Mouse (Mus musculus) CH12.LX (cell line): Measurements from ENCODE around the gene AI854703. TPM values are rescaled to one million over a fixed set of nuclear protein-coding genes. Genes with fewer than 3 reads are reported as not detected.

Source experiments
- DNase-seq: peaks from one replicate; pipeline ENCODE4 v3.0.0-alpha.2; 2013; ENCODE audit errors: extremely low read depth
- H3K27ac ChIP-seq: 2 replicates; pipeline ENCODE4 v1.5.1; 2012; ENCODE audit warnings: low read depth, mild to moderate bottlenecking, control low read depth, moderate library complexity; ENCODE audit not compliant: insufficient read depth
- H3K27me3 ChIP-seq: replicated peaks from 2 replicates; pipeline ENCODE3; 2012; ENCODE audit warnings: inconsistent platforms
- H3K36me3 ChIP-seq, 2 experiments: replicated peaks in 1 of 2; 2 replicates each; pipeline versions ENCODE3 to v1.6.1; 2012; ENCODE audit warnings: inconsistent platforms in 1 of 2, low read length in 1 of 2, mild to moderate bottlenecking in 1 of 2, mixed read lengths in 1 of 2, moderate library complexity in 1 of 2; ENCODE audit not compliant: control insufficient read depth in 1 of 2, insufficient read depth in 1 of 2
- H3K4me1 ChIP-seq, 2 experiments: 2 replicates each; pipeline ENCODE4 v1.6.1; 2012; ENCODE audit warnings: inconsistent platforms in 1 of 2, moderate library complexity in 1 of 2; ENCODE audit not compliant: insufficient read depth in 2 of 2, control insufficient read depth in 1 of 2
- H3K4me2 ChIP-seq: 2 replicates; pipeline ENCODE4 v1.6.1; 2012; ENCODE audit warnings: low read depth, mild to moderate bottlenecking, control low read depth; ENCODE audit not compliant: poor library complexity, insufficient read depth, severe bottlenecking
- H3K4me3 ChIP-seq, 3 experiments: fragments of 150-350 bp in 1 of 3; sonication (generic) in 1 of 3; replicated peaks in 1 of 3; 2 replicates each; pipeline versions ENCODE3 to v1.5.1; 2011 to 2012; ENCODE audit warnings: low read depth in 2 of 3, low read length in 2 of 3, mild to moderate bottlenecking in 2 of 3, moderate library complexity in 2 of 3, control low read depth in 1 of 3, improper control_type of control experiment in 1 of 3, inconsistent platforms in 1 of 3, mixed read lengths in 1 of 3; ENCODE audit not compliant: poor library complexity in 1 of 3
- H3K79me2 ChIP-seq: replicated peaks from 2 replicates; pipeline ENCODE4 v1.6.1; 2012; ENCODE audit warnings: mild to moderate bottlenecking, moderate library complexity; ENCODE audit not compliant: control insufficient read depth, poor library complexity, insufficient read depth, severe bottlenecking; ENCODE audit errors: extremely low read depth
- H3K9ac ChIP-seq: 2 replicates; pipeline ENCODE4 v1.6.1; 2012; ENCODE audit warnings: low read depth, mild to moderate bottlenecking, control low read depth, moderate library complexity; ENCODE audit not compliant: insufficient read depth
- H3K9me3 ChIP-seq: replicated peaks from 2 replicates; pipeline ENCODE3; 2012; ENCODE audit warnings: low read length, inconsistent platforms, mixed read lengths
- CHD1 ChIP-seq: IDR thresholded peaks from 2 replicates; pipeline ENCODE4 v1.6.1; 2012; ENCODE audit warnings: low read depth, low read length, improper control_type of control experiment, inconsistent platforms
- EP300 ChIP-seq: IDR thresholded peaks from 2 replicates; pipeline ENCODE4 v1.6.1; 2011; ENCODE audit warnings: low read length, improper control_type of control experiment
- ETS1 ChIP-seq: conservative IDR thresholded peaks from 2 replicates; pipeline ENCODE4 v1.6.1; 2012; ENCODE audit warnings: low read depth, mild to moderate bottlenecking, inconsistent platforms, low read length, improper control_type of control experiment, moderate library complexity
- HCFC1 ChIP-seq: IDR thresholded peaks from 2 replicates; pipeline ENCODE4 v1.6.1; 2012; ENCODE audit warnings: low read depth, mild to moderate bottlenecking, inconsistent platforms, low read length, improper control_type of control experiment
- IRF4 ChIP-seq: IDR thresholded peaks from 2 replicates; pipeline ENCODE4 v1.6.1; 2014; ENCODE audit warnings: low read depth, mild to moderate bottlenecking, inconsistent platforms, low read length, improper control_type of control experiment
- JUN ChIP-seq: IDR thresholded peaks from 2 replicates; pipeline ENCODE4 v1.6.1; 2011; ENCODE audit warnings: low read depth, mild to moderate bottlenecking, low read length, improper control_type of control experiment, moderate library complexity; ENCODE audit not compliant: insufficient read depth
- KAT2A ChIP-seq: IDR thresholded peaks from 2 replicates; pipeline ENCODE4 v1.6.1; 2012; ENCODE audit warnings: low read length, improper control_type of control experiment, inconsistent platforms; ENCODE audit not compliant: insufficient replicate concordance
- MAFK ChIP-seq: IDR thresholded peaks from 2 replicates; pipeline ENCODE4 v1.6.1; 2011; ENCODE audit warnings: low read length, improper control_type of control experiment; ENCODE audit not compliant: insufficient replicate concordance
- MAX ChIP-seq: IDR thresholded peaks from 2 replicates; pipeline ENCODE4 v1.6.1; 2011; ENCODE audit warnings: low read length, improper control_type of control experiment
- MAZ ChIP-seq: IDR thresholded peaks from 2 replicates; pipeline ENCODE4 v1.6.1; 2012; ENCODE audit warnings: low read depth, mild to moderate bottlenecking, inconsistent platforms, low read length, improper control_type of control experiment, moderate library complexity
- MXI1 ChIP-seq: IDR thresholded peaks from 2 replicates; pipeline ENCODE4 v1.6.1; 2011; ENCODE audit warnings: mild to moderate bottlenecking, low read depth, low read length, improper control_type of control experiment
- MYC ChIP-seq: IDR thresholded peaks from 2 replicates; pipeline ENCODE4 v1.6.1; 2011; ENCODE audit warnings: low read depth, mild to moderate bottlenecking, improper control_type of control experiment, low read length
- NELFE ChIP-seq: IDR thresholded peaks from 2 replicates; pipeline ENCODE4 v1.6.1; 2011; ENCODE audit warnings: low read depth, low read length, improper control_type of control experiment
- PAX5 ChIP-seq: IDR thresholded peaks from 2 replicates; pipeline ENCODE4 v1.6.1; 2012; ENCODE audit warnings: low read length, inconsistent platforms, mixed read lengths
- POLR2A ChIP-seq: IDR thresholded peaks from 2 replicates; pipeline ENCODE4 v1.6.1; 2011; ENCODE audit warnings: low read depth, mild to moderate bottlenecking, improper control_type of control experiment, low read length
- RCOR1 ChIP-seq: conservative IDR thresholded peaks from 2 replicates; pipeline ENCODE4 v1.6.1; 2012; ENCODE audit warnings: low read depth, mild to moderate bottlenecking, inconsistent platforms, low read length, improper control_type of control experiment
- SIN3A ChIP-seq: IDR thresholded peaks from 2 replicates; pipeline ENCODE4 v1.6.1; 2012; ENCODE audit warnings: low read length, improper control_type of control experiment, inconsistent platforms
- SMC3 ChIP-seq: IDR thresholded peaks from 2 replicates; pipeline ENCODE4 v1.6.1; 2011; ENCODE audit warnings: low read depth, low read length, improper control_type of control experiment
- TBP ChIP-seq: conservative IDR thresholded peaks from 2 replicates; pipeline ENCODE4 v1.6.1; 2011; ENCODE audit warnings: low read depth, low read length, improper control_type of control experiment
- UBTF ChIP-seq: IDR thresholded peaks from 2 replicates; pipeline ENCODE4 v1.6.1; 2012; ENCODE audit warnings: low read depth, mild to moderate bottlenecking, inconsistent platforms, low read length, improper control_type of control experiment, moderate library complexity
- USF2 ChIP-seq: conservative IDR thresholded peaks from 2 replicates; pipeline ENCODE4 v1.6.1; 2011; ENCODE audit warnings: low read depth, low read length, improper control_type of control experiment
- ZC3H11A ChIP-seq: IDR thresholded peaks from 2 replicates; pipeline ENCODE4 v1.6.1; 2012; ENCODE audit warnings: low read depth, mild to moderate bottlenecking, inconsistent platforms, low read length, improper control_type of control experiment
- ZKSCAN1 ChIP-seq: IDR thresholded peaks from 2 replicates; pipeline ENCODE4 v1.6.1; 2012; ENCODE audit warnings: low read depth, inconsistent platforms, low read length, improper control_type of control experiment, borderline replicate concordance
- ZMIZ1 ChIP-seq: IDR thresholded peaks from 2 replicates; pipeline ENCODE4 v1.6.1; 2012; ENCODE audit warnings: low read depth, mild to moderate bottlenecking, inconsistent platforms, low read length, improper control_type of control experiment
- ZNF384 ChIP-seq: IDR thresholded peaks from 2 replicates; pipeline ENCODE4 v1.6.1; 2012; ENCODE audit warnings: low read depth, low read length, improper control_type of control experiment, inconsistent platforms
- dilution Hi-C: fragments of 300-500 bp; cut with MboI; formaldehyde crosslinking; loops from 2 replicates; pipeline ENCODE4 v1.14.3; 2020; ENCODE audit warnings: low sequenced_read_pairs; ENCODE audit not compliant: extremely low pct_unique_long_range_greater_than_20kb, extremely low pct_ligation_motif_present
- in situ Hi-C: fragments of 300-500 bp; cut with MboI; formaldehyde crosslinking; loops from 3 replicates; pipeline ENCODE4 v1.14.3; 2019; ENCODE audit warnings: low sequenced_read_pairs, low pct_ligation_motif_present, low pct_unique_long_range_greater_than_20kb, mixed read lengths
- polyA plus RNA-seq: library from polyadenylated mRNA; unstranded; fragments of >175 nt; gene quantifications from 2 replicates; pipeline ENCODE4 v1.2.1, GENCODE M21; 2012; ENCODE audit warnings: low read depth; ENCODE audit not compliant: insufficient read length
- total RNA-seq, 2 experiments: library from RNA; depleted of rRNA; stranded (reverse); fragments of 300-350 nt in 1 of 2; fragments of >200 nt in 1 of 2; gene quantifications; 2 replicates each; pipeline ENCODE4 v1.2.3; 2012 to 2014

Gene AI854703
- total and polyA plus RNA-seq, 3 experiments = 2.1 to 5.3 (median 4.8) TPM

DNA sequence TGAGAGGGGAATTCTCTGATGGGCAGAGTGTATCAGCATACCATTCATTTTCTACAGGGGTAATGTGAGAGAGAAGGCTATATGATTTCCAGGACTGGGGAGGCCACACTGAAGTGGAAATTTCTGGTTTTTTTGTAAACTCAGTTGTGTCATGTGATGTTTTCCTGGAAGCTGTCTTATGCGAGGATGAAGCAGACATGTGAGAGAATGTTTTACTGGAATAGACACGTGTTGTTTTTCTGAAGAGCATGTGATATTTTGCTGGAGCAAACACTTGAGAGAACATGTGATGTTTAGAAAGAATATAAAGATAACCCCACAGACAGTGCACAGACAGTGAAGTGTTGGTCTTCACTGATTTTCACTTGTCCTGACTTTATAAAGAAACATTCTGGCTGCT lies 12.0 kb downstream of the AI854703 start:
- TF ChIP-seq NELFE (no peak), ZC3H11A (no peak), KAT2A (no peak), MYC (no peak), SMC3 (no peak), IRF4 (no peak), ZNF384 (no peak), MXI1 (no peak), JUN (no peak), EP300 (no peak), MAFK (no peak), POLR2A (no peak), UBTF (no peak), MAX (no peak), CHD1 (no peak), MAZ (no peak), PAX5 (no peak), ZKSCAN1 (no peak), USF2 (no peak), TBP (no peak)
- TF ChIP-seq, all 38 proteins: peak for 0
- DNase-seq = no peak
- H3K27me3 ChIP-seq = no peaks in the 10 kb centered on the region
- H3K36me3 ChIP-seq = no peaks in the 10 kb centered on the region
- in situ Hi-C loops = loop anchor here (25.0 kb wide), 1 partner anchor 324 kb away; the partner anchor contains the start of gene Doxl2
- dilution Hi-C loops = loop anchor here (25.0 kb wide), 1 partner anchor 124 kb away; the partner anchor contains the start of gene Gimap3
- H3K4me3 ChIP-seq = no peak overlapping the region
- no peak overlapping the region for H3K9ac ChIP-seq
- no peak overlapping the region for H3K4me2 ChIP-seq
- H3K9me3 ChIP-seq = no peaks in the 10 kb centered on the region
- H3K27ac ChIP-seq = no peak overlapping the region
- H3K79me2 ChIP-seq = no peaks in the 10 kb centered on the region
- peaks cover 0 to 16% of the 10 kb centered on the region in 2 experiments; a peak in 2 of 4 replicates for H3K4me1 ChIP-seq

DNA sequence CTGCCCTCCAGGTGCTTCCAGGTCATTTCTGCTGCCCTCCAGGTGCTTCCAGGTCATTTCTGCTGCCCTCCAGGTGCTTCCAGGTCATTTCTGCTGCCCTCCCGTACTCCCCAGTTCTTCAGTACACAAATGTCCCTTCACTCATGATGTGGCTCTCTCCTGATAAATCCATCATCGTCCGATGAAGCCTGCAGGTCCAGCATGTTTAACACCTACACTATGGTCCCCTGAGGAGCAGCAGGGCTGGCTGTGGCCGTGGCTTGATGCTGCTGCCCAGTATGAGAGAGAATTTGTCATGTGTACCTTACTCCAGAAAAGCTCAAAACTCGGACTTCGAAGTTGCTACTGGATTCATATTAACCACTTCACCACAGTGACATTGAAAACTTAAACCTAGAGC lies 14.8 kb downstream of the AI854703 start:
- no peak overlapping the region for H3K9ac ChIP-seq
- no peak overlapping the region for H3K4me2 ChIP-seq
- H3K9me3 ChIP-seq = no peaks in the 10 kb centered on the region
- dilution Hi-C loops = loop anchor here (25.0 kb wide), 1 partner anchor 121 kb away; the partner anchor contains the start of gene Gimap3
- in situ Hi-C loops = loop anchor here (10.0 to 25.0 kb wide), 2 partner anchors 213 to 321 kb away; partner anchors contain the start of gene Doxl2
- H3K79me2 ChIP-seq = no peaks in the 10 kb centered on the region
- peaks cover 11 to 26% of the 10 kb centered on the region in 2 experiments; a peak in 3 of 4 replicates for H3K4me1 ChIP-seq
- no peak for DNase-seq
- H3K27me3 ChIP-seq = no peaks in the 10 kb centered on the region
- H3K36me3 ChIP-seq = no peaks in the 10 kb centered on the region
- no peak overlapping the region for H3K4me3 ChIP-seq
- H3K27ac ChIP-seq = no peak overlapping the region
- no peak for TF ChIP-seq ETS1
- no peak for TF ChIP-seq ZMIZ1
- no peak for TF ChIP-seq SIN3A
- no peak for TF ChIP-seq POLR2A
- no peak for TF ChIP-seq HCFC1
- TF ChIP-seq EP300 = no peak
- no peak for TF ChIP-seq UBTF
- no peak for TF ChIP-seq KAT2A
- TF ChIP-seq ZKSCAN1 = no peak
- no peak for TF ChIP-seq USF2
- TF ChIP-seq RCOR1 = no peak
- no peak for TF ChIP-seq SMC3
